Mouse (Mus musculus) heart, embryonic 15.5 days (tissue): ENCODE data around the gene AI593442. TPM values are rescaled to one million over a fixed set of nuclear protein-coding genes. Genes with fewer than 3 reads are reported as not detected.

Source experiments
- ATAC-seq: fragments of 200-750 bp; cut with Nextera tagmentation; replicated peaks from 2 replicates; pipeline ENCODE4 v1.8.0; 2017; ENCODE audit warnings: low read depth, moderate TSS enrichment; ENCODE audit not compliant: insufficient number of reproducible peaks, insufficient read depth, low FRiP score
- H3K27ac ChIP-seq: fragments of 300-500 bp; sonication (generic); 2 replicates; pipeline ENCODE4 v1.5.1; 2015; ENCODE audit warnings: mild to moderate bottlenecking, inconsistent platforms
- H3K27me3 ChIP-seq: fragments of 300-500 bp; sonication (generic); 2 replicates; pipeline ENCODE4 v1.6.1; 2015; ENCODE audit warnings: inconsistent platforms
- H3K36me3 ChIP-seq: fragments of 300-500 bp; sonication (generic); 2 replicates; pipeline ENCODE4 v1.6.1; 2015; ENCODE audit warnings: mild to moderate bottlenecking, inconsistent platforms
- H3K4me1 ChIP-seq: fragments of 300-500 bp; sonication (generic); replicated peaks from 2 replicates; pipeline ENCODE4 v1.6.1; 2015; ENCODE audit warnings: inconsistent platforms
- H3K4me2 ChIP-seq: fragments of 300-500 bp; sonication (generic); 2 replicates; pipeline ENCODE4 v1.6.1; 2015; ENCODE audit warnings: inconsistent platforms, mild to moderate bottlenecking, moderate library complexity
- H3K4me3 ChIP-seq: fragments of 300-500 bp; sonication (generic); 2 replicates; pipeline ENCODE4 v1.5.1; 2015; ENCODE audit warnings: mild to moderate bottlenecking, inconsistent platforms
- H3K9ac ChIP-seq: fragments of 300-500 bp; sonication (generic); 2 replicates; pipeline ENCODE4 v1.6.1; 2015; ENCODE audit warnings: mild to moderate bottlenecking, inconsistent platforms
- H3K9me3 ChIP-seq: fragments of 300-500 bp; sonication (generic); replicated peaks from 2 replicates; pipeline ENCODE4 v1.6.1; 2016; ENCODE audit warnings: inconsistent platforms
- WGBS: fragments of 180-500 bp; shearing (Covaris S2); methylation state at CpG from one replicate; pipeline ENCODE4 v1.1.7; 2015; ENCODE audit warnings: mixed read lengths; 5-methylcytosine and 5-hydroxymethylcytosine counted together
- polyA plus RNA-seq: library from polyadenylated mRNA; unstranded; fragments of >200 nt; fragmentation: Nextera tagmentation; extraction: Ambion mirVana; gene quantifications from 2 replicates; pipeline ENCODE4 v1.2.1, GENCODE M21; 2015

The AI593442 gene
- polyA plus RNA-seq, result 0.05 and 0.20 TPM in 2 replicates

DNA sequence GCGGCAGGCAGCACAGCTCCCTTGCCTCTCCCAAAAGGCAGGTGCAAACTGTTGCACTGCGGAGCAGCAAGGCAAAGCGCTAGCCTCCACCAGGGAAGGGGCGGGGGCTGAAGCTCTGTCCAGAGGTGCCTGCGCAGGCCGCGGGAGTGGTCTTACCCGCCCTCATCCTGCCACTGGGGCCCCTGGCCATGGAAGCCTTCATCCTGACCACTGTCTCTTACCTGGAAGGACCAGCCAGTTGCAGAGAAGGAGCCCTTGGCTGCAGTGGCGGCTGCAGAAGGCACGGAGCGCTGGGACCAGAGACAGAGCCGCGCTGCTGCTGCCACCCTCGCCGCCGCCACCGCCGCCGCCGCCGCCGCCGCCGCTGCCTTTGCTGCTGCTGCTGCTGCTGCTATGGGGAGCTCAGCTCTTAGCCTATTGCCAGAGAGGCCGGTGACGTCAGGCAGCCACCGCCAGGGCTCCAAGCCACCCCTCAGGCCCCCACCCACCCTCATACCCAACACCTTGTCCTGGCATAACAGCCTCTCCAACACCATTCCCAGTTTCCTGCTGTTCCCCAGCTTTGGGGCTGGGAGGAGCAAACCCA, at the start of gene AI593442:
Gene AI593442 (minus strand): TSS at position 419 of the 586 bp plus-strand sequence.
- peaks cover 15% of the 10 kb centered on the region for H3K4me1 ChIP-seq

GRCm38 (mm10) chr9:52728806-52729205, 49.2 kb upstream of the AI593442 start:
- H3K27ac ChIP-seq, result no peak overlapping the region

More for the DNA sequence above, at the start of gene AI593442:
- Histone ChIP-seq H3K27ac (no peak within 1 kb of the TSS), H3K4me3 (peak within 1 kb of the TSS; percentile 46), H3K4me2 (peak within 1 kb of the TSS; percentile 72), H3K9ac (peak within 1 kb of the TSS; percentile 31; the same call in 1 of the 2 replicates), H3K36me3 (no peaks in the 10 kb centered on the region), H3K27me3 (peaks cover 62% of the 10 kb centered on the region), H3K9me3 (no peaks in the 10 kb centered on the region)
- ATAC-seq, result no peak
- WGBS, result 2% methylated on average over 27 of the region's 27 CpGs

GRCm38 (mm10) chr9:52722626-52723025, 43.0 kb upstream of the AI593442 start:
- no peak overlapping the region for H3K4me3 ChIP-seq
- ATAC-seq, result no peak
- H3K4me2 ChIP-seq, result no peak overlapping the region
- H3K4me1 ChIP-seq, result no peaks in the 10 kb centered on the region
- H3K27ac ChIP-seq, result no peak overlapping the region
- H3K27me3 ChIP-seq, result no peaks in the 10 kb centered on the region
- WGBS, result 68% methylated on average over 1 of the region's 1 CpGs
- H3K9ac ChIP-seq, result no peak overlapping the region
- no peaks in the 10 kb centered on the region for H3K9me3 ChIP-seq
- no peaks in the 10 kb centered on the region for H3K36me3 ChIP-seq

More at GRCm38 (mm10) chr9:52728806-52729205, 49.2 kb upstream of the AI593442 start:
- Histone ChIP-seq H3K4me3 (no peak overlapping the region), H3K4me2 (no peak overlapping the region), H3K4me1 (no peaks in the 10 kb centered on the region), H3K36me3 (no peaks in the 10 kb centered on the region), H3K9me3 (no peaks in the 10 kb centered on the region), H3K9ac (no peak overlapping the region), H3K27me3 (no peaks in the 10 kb centered on the region)
- 73% methylated on average over 5 of the region's 5 CpGs for WGBS
- no peak for ATAC-seq

DNA sequence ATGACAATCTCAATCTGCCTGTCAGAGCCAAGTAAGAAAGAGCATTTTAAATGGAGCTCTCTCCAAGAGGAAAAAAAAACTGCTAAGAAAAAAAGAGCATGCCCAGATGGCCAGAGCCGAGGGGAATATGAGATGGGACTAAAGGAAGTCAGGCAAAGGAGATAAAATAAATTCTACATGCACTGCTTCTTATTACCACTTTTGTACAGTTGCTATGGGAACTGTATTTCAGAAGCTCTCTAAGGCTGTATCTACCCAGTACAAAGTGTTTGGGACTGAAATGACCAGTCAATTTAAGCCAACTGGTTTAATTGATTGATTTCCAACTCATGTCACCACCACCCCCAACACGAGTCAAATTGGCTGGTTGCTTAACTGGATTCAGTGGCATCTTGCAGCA, 40.0 kb upstream of the AI593442 start:
- 47% methylated on average over 2 of the region's 2 CpGs for WGBS
- ATAC-seq, result no peak

DNA sequence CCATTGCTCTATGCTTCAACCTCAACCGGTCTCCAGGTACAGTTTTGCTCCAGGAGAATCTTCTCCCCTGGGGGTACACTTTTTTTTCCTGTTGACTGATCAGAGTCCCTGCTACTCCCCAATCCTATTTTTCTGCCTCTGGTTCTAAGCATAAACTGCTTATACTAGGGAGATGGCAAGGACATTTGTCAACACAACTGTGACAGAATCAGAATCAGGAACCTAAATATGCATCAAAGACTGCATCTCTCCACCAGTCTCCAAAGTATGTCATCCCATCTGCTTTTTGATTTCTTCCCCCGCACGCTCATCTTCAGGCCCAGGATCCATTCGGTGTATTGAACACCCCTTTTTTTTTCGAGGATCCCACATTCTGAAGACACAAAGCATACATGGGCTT, 456 bp upstream of the AI593442 start:
- no peak for ATAC-seq
- 65% methylated on average over 5 of the region's 5 CpGs for WGBS
- Histone ChIP-seq H3K9ac (no peak overlapping the region), H3K27me3 (peaks cover 60% of the 10 kb centered on the region), H3K4me3 (no peak overlapping the region), H3K27ac (no peak overlapping the region), H3K4me2 (no peak overlapping the region), H3K4me1 (peaks cover 15% of the 10 kb centered on the region), H3K9me3 (no peaks in the 10 kb centered on the region), H3K36me3 (no peaks in the 10 kb centered on the region)

More for the DNA sequence above, 40.0 kb upstream of the AI593442 start:
- no peaks in the 10 kb centered on the region for H3K36me3 ChIP-seq
- H3K4me1 ChIP-seq, result no peaks in the 10 kb centered on the region
- no peaks in the 10 kb centered on the region for H3K27me3 ChIP-seq
- no peak overlapping the region for H3K27ac ChIP-seq
- H3K9me3 ChIP-seq, result no peaks in the 10 kb centered on the region
- no peak overlapping the region for H3K9ac ChIP-seq
- H3K4me3 ChIP-seq, result no peak overlapping the region
- H3K4me2 ChIP-seq, result no peak overlapping the region

- WGBS, result 2% methylated on average over 10 of the region's 10 CpGs
- no peak overlapping the region for H3K27ac ChIP-seq
- peaks cover 62% of the 10 kb centered on the region for H3K27me3 ChIP-seq
- no peaks in the 10 kb centered on the region for H3K36me3 ChIP-seq
- H3K9me3 ChIP-seq, result no peaks in the 10 kb centered on the region
- peak overlapping the region; percentile 72 for H3K4me2 ChIP-seq
- no peak for ATAC-seq
- H3K4me3 ChIP-seq, result peak overlapping the region; percentile 46
- H3K9ac ChIP-seq, result no peak overlapping the region
- peaks cover 15% of the 10 kb centered on the region for H3K4me1 ChIP-seq
Observed at GRCm38 (mm10) chr9:52678839-52679215, 753 bp downstream of the AI593442 start.

DNA sequence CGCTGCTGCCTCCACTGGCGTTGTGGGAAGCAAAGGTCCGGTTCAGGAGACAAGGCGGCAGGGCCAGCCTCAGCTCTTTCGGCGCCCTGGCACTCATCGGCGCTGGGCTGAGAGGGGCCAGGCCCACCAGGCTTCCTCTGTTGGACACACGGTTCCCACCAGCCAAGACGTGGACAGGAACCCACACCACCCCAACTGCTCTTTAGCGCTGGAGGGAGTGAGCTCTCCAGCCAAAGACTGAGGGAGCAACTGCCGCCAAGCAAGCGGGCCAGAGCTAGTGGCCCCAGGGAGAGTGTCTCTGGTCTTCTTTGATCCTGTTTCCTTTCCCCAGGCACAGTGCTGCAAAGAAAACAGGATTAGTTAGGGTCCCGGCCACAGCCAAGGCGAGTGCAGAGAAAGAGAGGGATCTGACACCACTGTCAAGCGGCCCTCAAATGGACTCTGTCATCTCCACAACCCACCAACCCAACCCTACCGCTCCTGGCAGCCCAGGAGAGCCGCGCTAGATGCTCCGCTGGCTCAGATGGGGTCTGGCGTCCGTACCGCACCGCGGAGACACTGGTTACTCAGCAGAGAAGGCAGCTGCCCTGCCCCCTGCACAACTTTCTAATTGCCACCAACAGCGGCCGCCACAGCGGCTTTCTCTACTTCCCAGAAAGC, 1.3 kb downstream of the AI593442 start:
- peak overlapping the region; percentile 46 for H3K4me3 ChIP-seq
- H3K4me2 ChIP-seq, result peak overlapping the region; percentile 72
- no peaks in the 10 kb centered on the region for H3K9me3 ChIP-seq
- peaks cover 15% of the 10 kb centered on the region for H3K4me1 ChIP-seq
- WGBS, result 2% methylated on average over 28 of the region's 28 CpGs
- H3K27me3 ChIP-seq, result peaks cover 62% of the 10 kb centered on the region
- no peak overlapping the region for H3K9ac ChIP-seq
- no peak for ATAC-seq
- H3K36me3 ChIP-seq, result no peaks in the 10 kb centered on the region
- no peak overlapping the region for H3K27ac ChIP-seq

- 19% methylated on average over 4 of the region's 4 CpGs for WGBS
- Histone ChIP-seq H3K27ac (no peak overlapping the region), H3K4me3 (0 out of 2 replicates have a peak overlapping the region, but pooled peaks have one; percentile 2), H3K9me3 (no peaks in the 10 kb centered on the region), H3K9ac (no peak overlapping the region), H3K4me2 (no peak overlapping the region), H3K27me3 (peaks cover 62% of the 10 kb centered on the region), H3K36me3 (no peaks in the 10 kb centered on the region), H3K4me1 (peaks cover 15% of the 10 kb centered on the region)
- ATAC-seq, result no peak
Observed at GRCm38 (mm10) chr9:52676587-52676986, 3.0 kb downstream of the AI593442 start.

DNA sequence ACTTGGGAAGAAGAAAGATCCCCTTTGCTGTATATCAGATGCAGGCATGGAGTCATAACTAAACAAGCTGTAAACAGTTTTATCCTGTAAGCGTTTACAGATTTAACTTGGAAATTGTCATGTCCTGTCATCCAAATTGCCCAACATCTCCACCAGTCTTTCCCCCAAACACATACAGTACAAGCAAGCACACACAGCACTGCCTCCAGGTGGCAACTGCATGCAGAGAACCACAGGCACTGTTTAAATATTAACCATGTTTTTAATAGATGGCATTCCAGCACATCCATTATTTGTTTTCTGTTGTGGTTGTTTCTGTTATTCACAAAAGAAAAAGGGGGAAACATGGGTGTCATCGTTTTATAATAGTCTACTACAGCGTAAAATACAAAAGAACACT, 3.6 kb downstream of the AI593442 start:
- no peak overlapping the region for H3K4me2 ChIP-seq
- no peak for ATAC-seq
- peaks cover 15% of the 10 kb centered on the region for H3K4me1 ChIP-seq
- 56% methylated on average over 3 of the region's 3 CpGs for WGBS
- H3K27me3 ChIP-seq, result peaks cover 57% of the 10 kb centered on the region
- no peak overlapping the region for H3K4me3 ChIP-seq
- no peaks in the 10 kb centered on the region for H3K9me3 ChIP-seq
- H3K36me3 ChIP-seq, result no peaks in the 10 kb centered on the region
- no peak overlapping the region for H3K27ac ChIP-seq
- H3K9ac ChIP-seq, result no peak overlapping the region

- Histone ChIP-seq H3K9ac (no peak overlapping the region), H3K36me3 (no peaks in the 10 kb centered on the region), H3K4me1 (no peaks in the 10 kb centered on the region), H3K27ac (no peak overlapping the region), H3K9me3 (no peaks in the 10 kb centered on the region), H3K27me3 (no peaks in the 10 kb centered on the region), H3K4me3 (no peak overlapping the region), H3K4me2 (no peak overlapping the region)
- ATAC-seq, result no peak
- 71% methylated on average over 3 of the region's 3 CpGs for WGBS
Observed at GRCm38 (mm10) chr9:52661422-52661821, 18.2 kb downstream of the AI593442 start.

- H3K4me3 ChIP-seq, result no peak overlapping the region
- WGBS, result 67% methylated on average over 5 of the region's 5 CpGs
- no peak overlapping the region for H3K4me2 ChIP-seq
- no peaks in the 10 kb centered on the region for H3K36me3 ChIP-seq
- H3K9ac ChIP-seq, result no peak overlapping the region
- H3K27ac ChIP-seq, result no peak overlapping the region
- ATAC-seq, result no peak
- no peaks in the 10 kb centered on the region for H3K4me1 ChIP-seq
- H3K27me3 ChIP-seq, result no peaks in the 10 kb centered on the region
- H3K9me3 ChIP-seq, result no peaks in the 10 kb centered on the region
Observed at GRCm38 (mm10) chr9:52650341-52650951, 29.1 kb downstream of the AI593442 start.
